Mouse (Mus musculus): ENCODE results near the gene Ncam1. TPM values are rescaled to one million over a fixed set of nuclear protein-coding genes. Genes with fewer than 3 reads are reported as not detected.

Gene Ncam1
- polyA plus RNA-seq, 1 experiment, result 7.2 TPM

GRCm38 (mm10) chr9:49531257-49531656 lies 267.5 kb downstream of the Ncam1 start:
- TF ChIP-seq CTCF (IDR thresholded peaks at IDR 0.05; ENCODE audit: low read depth, low read length), result no peak
- Histone ChIP-seq H3K27me3 (ENCODE audit: control insufficient read depth, insufficient read depth, low read length, poor library complexity, severe bottlenecking) (no peaks in the 10 kb centered on the region), H3K9me3 (replicated peaks; ENCODE audit: control insufficient read depth, insufficient read depth, low read length, poor library complexity, severe bottlenecking) (0 out of 2 replicates have a peak, but pooled peaks cover 4% of the 10 kb centered on the region), H3K4me1 (ENCODE audit: control insufficient read depth, insufficient read depth, low read length) (peaks cover 3% of the 10 kb centered on the region), H3K4me3 (ENCODE audit: low read depth, low read length) (no peak overlapping the region), H3K27ac (ENCODE audit: insufficient read depth, low read length) (no peak overlapping the region), H3K9ac (ENCODE audit: low read depth, poor library complexity, severe bottlenecking) (no peak overlapping the region), H3K36me3 (ENCODE audit: control insufficient read depth, insufficient read depth, low read length, poor library complexity, severe bottlenecking) (no peaks in the 10 kb centered on the region)

GRCm38 (mm10) chr9:49530739-49531138 lies 268.0 kb downstream of the Ncam1 start:
- H3K36me3 ChIP-seq (ENCODE audit: control insufficient read depth, insufficient read depth, low read length, poor library complexity, severe bottlenecking), result no peaks in the 10 kb centered on the region
- TF ChIP-seq CTCF (IDR thresholded peaks at IDR 0.05; ENCODE audit: low read depth, low read length) (no peak), POLR2A (IDR thresholded peaks at IDR 0.05; ENCODE audit: insufficient read depth, low read length) (no peak), EP300 (IDR thresholded peaks at IDR 0.05; ENCODE audit: insufficient read depth, low read depth, low read length) (no peak)
- peaks cover 3% of the 10 kb centered on the region for H3K4me1 ChIP-seq (ENCODE audit: control insufficient read depth, insufficient read depth, low read length)
- H3K27ac ChIP-seq (ENCODE audit: insufficient read depth, low read length), result no peak overlapping the region
- H3K9ac ChIP-seq (ENCODE audit: low read depth, poor library complexity, severe bottlenecking), result no peak overlapping the region
- no peaks in the 10 kb centered on the region for H3K27me3 ChIP-seq (ENCODE audit: control insufficient read depth, insufficient read depth, low read length, poor library complexity, severe bottlenecking)
- no peak overlapping the region for H3K4me3 ChIP-seq (ENCODE audit: low read depth, low read length)
- 0 out of 2 replicates have a peak, but pooled peaks cover 4% of the 10 kb centered on the region for H3K9me3 ChIP-seq (replicated peaks; ENCODE audit: control insufficient read depth, insufficient read depth, low read length, poor library complexity, severe bottlenecking)

- Histone ChIP-seq H3K9ac (ENCODE audit: low read depth, poor library complexity, severe bottlenecking) (no peak overlapping the region), H3K9me3 (replicated peaks; ENCODE audit: control insufficient read depth, insufficient read depth, low read length, poor library complexity, severe bottlenecking) (0 out of 2 replicates have a peak, but pooled peaks cover 4% of the 10 kb centered on the region), H3K4me1 (ENCODE audit: control insufficient read depth, insufficient read depth, low read length) (peaks cover 3% of the 10 kb centered on the region), H3K36me3 (ENCODE audit: control insufficient read depth, insufficient read depth, low read length, poor library complexity, severe bottlenecking) (no peaks in the 10 kb centered on the region), H3K27ac (ENCODE audit: insufficient read depth, low read length) (no peak overlapping the region), H3K27me3 (ENCODE audit: control insufficient read depth, insufficient read depth, low read length, poor library complexity, severe bottlenecking) (no peaks in the 10 kb centered on the region), H3K4me3 (ENCODE audit: low read depth, low read length) (no peak overlapping the region)
- TF ChIP-seq EP300 (IDR thresholded peaks at IDR 0.05; ENCODE audit: insufficient read depth, low read depth, low read length) (no peak), CTCF (IDR thresholded peaks at IDR 0.05; ENCODE audit: low read depth, low read length) (no peak), POLR2A (IDR thresholded peaks at IDR 0.05; ENCODE audit: insufficient read depth, low read length) (no peak)
Observed at GRCm38 (mm10) chr9:49529366-49529959, 269.3 kb downstream of the Ncam1 start.

- 0 out of 2 replicates have a peak overlapping the region, but pooled peaks have one; percentile 16 for H3K4me3 ChIP-seq (ENCODE audit: low read depth, low read length)
- no peaks in the 10 kb centered on the region for H3K36me3 ChIP-seq (ENCODE audit: control insufficient read depth, insufficient read depth, low read length, poor library complexity, severe bottlenecking)
- no peak overlapping the region for H3K9ac ChIP-seq (ENCODE audit: low read depth, poor library complexity, severe bottlenecking)
- 0 out of 2 replicates have a peak, but pooled peaks cover 4% of the 10 kb centered on the region for H3K9me3 ChIP-seq (replicated peaks; ENCODE audit: control insufficient read depth, insufficient read depth, low read length, poor library complexity, severe bottlenecking)
- H3K27ac ChIP-seq (ENCODE audit: insufficient read depth, low read length), result no peak overlapping the region
- H3K27me3 ChIP-seq (ENCODE audit: control insufficient read depth, insufficient read depth, low read length, poor library complexity, severe bottlenecking), result no peaks in the 10 kb centered on the region
- TF ChIP-seq CTCF (IDR thresholded peaks at IDR 0.05; ENCODE audit: low read depth, low read length) (peak; percentile 57), POLR2A (IDR thresholded peaks at IDR 0.05; ENCODE audit: insufficient read depth, low read length) (no peak)
- no peaks in the 10 kb centered on the region for H3K4me1 ChIP-seq (ENCODE audit: control insufficient read depth, insufficient read depth, low read length)
Observed at GRCm38 (mm10) chr9:49528943-49529342, 269.8 kb downstream of the Ncam1 start.

GRCm38 (mm10) chr9:49528026-49528425 lies 270.7 kb downstream of the Ncam1 start:
- Histone ChIP-seq H3K27ac (ENCODE audit: insufficient read depth, low read length) (no peak overlapping the region), H3K4me1 (ENCODE audit: control insufficient read depth, insufficient read depth, low read length) (no peaks in the 10 kb centered on the region), H3K9me3 (replicated peaks; ENCODE audit: control insufficient read depth, insufficient read depth, low read length, poor library complexity, severe bottlenecking) (0 out of 2 replicates have a peak, but pooled peaks cover 4% of the 10 kb centered on the region), H3K27me3 (ENCODE audit: control insufficient read depth, insufficient read depth, low read length, poor library complexity, severe bottlenecking) (no peaks in the 10 kb centered on the region), H3K4me3 (ENCODE audit: low read depth, low read length) (no peak overlapping the region), H3K9ac (ENCODE audit: low read depth, poor library complexity, severe bottlenecking) (no peak overlapping the region), H3K36me3 (ENCODE audit: control insufficient read depth, insufficient read depth, low read length, poor library complexity, severe bottlenecking) (no peaks in the 10 kb centered on the region)
- no peak for TF ChIP-seq CTCF (IDR thresholded peaks at IDR 0.05; ENCODE audit: low read depth, low read length)

- H3K36me3 ChIP-seq (ENCODE audit: control insufficient read depth, insufficient read depth, low read length, poor library complexity, severe bottlenecking), result no peaks in the 10 kb centered on the region
- TF ChIP-seq EP300 (IDR thresholded peaks at IDR 0.05; ENCODE audit: insufficient read depth, low read depth, low read length), result no peak
- TF ChIP-seq CTCF (IDR thresholded peaks at IDR 0.05; ENCODE audit: low read depth, low read length), result no peak
- no peak for TF ChIP-seq POLR2A (IDR thresholded peaks at IDR 0.05; ENCODE audit: insufficient read depth, low read length)
- no peaks in the 10 kb centered on the region for H3K4me1 ChIP-seq (ENCODE audit: control insufficient read depth, insufficient read depth, low read length)
- H3K9me3 ChIP-seq (replicated peaks; ENCODE audit: control insufficient read depth, insufficient read depth, low read length, poor library complexity, severe bottlenecking), result 0 out of 2 replicates have a peak, but pooled peaks cover 4% of the 10 kb centered on the region
- no peaks in the 10 kb centered on the region for H3K27me3 ChIP-seq (ENCODE audit: control insufficient read depth, insufficient read depth, low read length, poor library complexity, severe bottlenecking)
- no peak overlapping the region for H3K4me3 ChIP-seq (ENCODE audit: low read depth, low read length)
- H3K9ac ChIP-seq (ENCODE audit: low read depth, poor library complexity, severe bottlenecking), result no peak overlapping the region
- H3K27ac ChIP-seq (ENCODE audit: insufficient read depth, low read length), result no peak overlapping the region
Observed at GRCm38 (mm10) chr9:49527340-49527739, 271.4 kb downstream of the Ncam1 start.
